Mouse (Mus musculus): ENCODE measurements around the gene Endod1.

The Endod1 gene

GRCm38 (mm10) chr9:14376149-14376548 is 5.2 kb downstream of the Endod1 start:
- Histone ChIP-seq H3K9me3 (ENCODE audit: low read length) (peaks cover 8% of the 10 kb centered on the region), H3K4me1 (replicated peaks; ENCODE audit: low read depth, low read length) (peaks cover 31% of the 10 kb centered on the region), H3K27me3 (ENCODE audit: insufficient read depth, low read length) (peaks cover 15% of the 10 kb centered on the region), H3K36me3 (ENCODE audit: insufficient read depth, low read length) (no peaks in the 10 kb centered on the region), H3K4me3 (replicated peaks; ENCODE audit: low read length) (no peak overlapping the region)
- TF ChIP-seq NANOG (IDR thresholded peaks at IDR 0.05; ENCODE audit: borderline replicate concordance, low read length): no peak
- no peak for TF ChIP-seq POU5F1 (IDR thresholded peaks at IDR 0.05; ENCODE audit: borderline replicate concordance, low read length)

DNA sequence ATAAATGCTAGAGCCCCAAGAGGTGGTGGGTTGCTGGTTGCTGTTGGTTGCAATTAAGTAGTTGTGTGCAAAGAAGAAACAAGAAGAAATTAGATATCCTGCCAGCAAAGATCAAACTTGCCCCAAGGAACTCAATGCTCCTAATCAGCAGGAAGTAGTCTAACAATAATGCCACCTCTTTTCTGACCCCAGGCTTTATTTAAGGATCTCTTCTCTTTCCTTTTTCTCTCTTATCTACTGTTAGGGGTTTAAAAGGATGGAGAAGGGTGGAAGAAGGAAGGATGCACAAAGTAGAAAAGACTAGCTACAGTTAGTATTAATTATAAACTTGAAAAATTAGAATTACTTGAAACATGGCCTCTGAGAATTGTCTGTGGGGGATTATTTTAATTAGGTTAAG is 8.9 kb downstream of the Endod1 start:
- H3K4me3 ChIP-seq (replicated peaks; ENCODE audit: low read length): no peak overlapping the region
- H3K9me3 ChIP-seq (ENCODE audit: low read length): peaks cover 5% of the 10 kb centered on the region
- H3K36me3 ChIP-seq (ENCODE audit: insufficient read depth, low read length): no peaks in the 10 kb centered on the region
- H3K27me3 ChIP-seq (ENCODE audit: insufficient read depth, low read length): no peaks in the 10 kb centered on the region
- H3K4me1 ChIP-seq (replicated peaks; ENCODE audit: low read depth, low read length): peaks cover 8% of the 10 kb centered on the region
- TF ChIP-seq POU5F1 (IDR thresholded peaks at IDR 0.05; ENCODE audit: borderline replicate concordance, low read length) (no peak), NANOG (IDR thresholded peaks at IDR 0.05; ENCODE audit: borderline replicate concordance, low read length) (no peak), CTCF (conservative IDR thresholded peaks at IDR 0.05; ENCODE audit: low read length) (no peak)

- peaks cover 16% of the 10 kb centered on the region for H3K4me1 ChIP-seq (replicated peaks; ENCODE audit: low read depth, low read length)
- TF ChIP-seq POU5F1 (IDR thresholded peaks at IDR 0.05; ENCODE audit: borderline replicate concordance, low read length): no peak
- no peak for TF ChIP-seq NANOG (IDR thresholded peaks at IDR 0.05; ENCODE audit: borderline replicate concordance, low read length)
- TF ChIP-seq CTCF (conservative IDR thresholded peaks at IDR 0.05; ENCODE audit: low read length): no peak
- no peaks in the 10 kb centered on the region for H3K9me3 ChIP-seq (ENCODE audit: low read length)
- H3K36me3 ChIP-seq (ENCODE audit: insufficient read depth, low read length): no peaks in the 10 kb centered on the region
- H3K4me3 ChIP-seq (replicated peaks; ENCODE audit: low read length): no peak overlapping the region
- H3K27me3 ChIP-seq (ENCODE audit: insufficient read depth, low read length): no peaks in the 10 kb centered on the region
These were observed 12.0 kb downstream of the Endod1 start for GRCm38 (mm10) chr9:14369271-14369670.

DNA sequence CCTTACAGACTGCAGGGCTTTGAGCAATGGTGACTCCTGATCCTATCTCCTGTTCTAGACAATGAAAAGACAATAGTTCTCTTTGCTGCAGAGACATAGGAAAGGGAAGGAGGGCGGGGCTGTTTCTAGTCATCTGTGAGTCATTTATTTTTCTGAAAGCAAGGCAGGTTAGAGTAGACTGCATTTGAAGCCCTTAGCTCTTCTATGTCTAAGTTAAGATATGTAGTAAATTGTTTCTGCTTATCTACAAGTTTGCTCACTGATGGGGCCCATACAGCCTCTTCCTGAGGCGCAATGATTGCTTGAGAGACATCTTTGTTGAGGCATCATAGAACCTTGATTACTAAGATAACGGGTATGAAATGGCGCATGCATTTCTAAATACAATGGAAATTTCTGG is 13.5 kb downstream of the Endod1 start:
- no peaks in the 10 kb centered on the region for H3K36me3 ChIP-seq (ENCODE audit: insufficient read depth, low read length)
- H3K27me3 ChIP-seq (ENCODE audit: insufficient read depth, low read length): no peaks in the 10 kb centered on the region
- TF ChIP-seq NANOG (IDR thresholded peaks at IDR 0.05; ENCODE audit: borderline replicate concordance, low read length): no peak
- no peak for TF ChIP-seq POU5F1 (IDR thresholded peaks at IDR 0.05; ENCODE audit: borderline replicate concordance, low read length)
- no peak for TF ChIP-seq CTCF (conservative IDR thresholded peaks at IDR 0.05; ENCODE audit: low read length)
- peaks cover 29% of the 10 kb centered on the region for H3K4me1 ChIP-seq (replicated peaks; ENCODE audit: low read depth, low read length)
- no peak overlapping the region for H3K4me3 ChIP-seq (replicated peaks; ENCODE audit: low read length)
- no peaks in the 10 kb centered on the region for H3K9me3 ChIP-seq (ENCODE audit: low read length)

DNA sequence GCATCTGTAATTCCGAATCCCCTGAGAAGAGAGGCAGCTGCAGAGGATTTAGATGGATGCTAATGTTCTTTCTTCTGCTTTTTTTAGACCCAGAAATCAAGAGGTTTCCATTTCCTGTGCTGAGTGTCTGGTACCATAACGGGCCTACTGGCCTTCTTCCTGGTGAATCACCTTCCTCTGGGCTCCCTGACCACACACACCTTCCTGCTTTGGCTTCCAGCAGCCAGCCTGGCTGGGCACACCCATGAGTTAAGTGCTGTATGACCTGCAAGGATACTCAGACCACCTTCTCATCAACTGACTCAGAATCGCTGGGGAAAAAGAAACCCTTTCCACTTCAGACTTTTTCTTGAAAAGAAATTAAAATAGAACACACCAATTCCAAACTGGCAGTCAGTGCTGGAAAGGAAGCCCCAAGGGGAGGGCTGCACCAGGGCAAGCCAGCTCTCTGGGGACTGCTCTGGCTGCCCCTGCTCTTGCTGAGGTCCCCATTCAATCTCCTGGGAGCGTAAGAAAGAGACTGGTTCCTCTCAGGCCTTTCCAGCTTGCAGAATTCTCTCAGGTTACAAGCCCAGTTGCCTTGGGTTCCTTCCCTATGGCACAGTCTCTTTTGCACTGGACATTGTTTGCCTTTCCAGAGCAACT is 15.7 kb downstream of the Endod1 start:
- TF ChIP-seq CTCF (conservative IDR thresholded peaks at IDR 0.05; ENCODE audit: low read length): no peak
- no peak for TF ChIP-seq POU5F1 (IDR thresholded peaks at IDR 0.05; ENCODE audit: borderline replicate concordance, low read length)
- H3K4me1 ChIP-seq (replicated peaks; ENCODE audit: low read depth, low read length): peaks cover 29% of the 10 kb centered on the region
- H3K9me3 ChIP-seq (ENCODE audit: low read length): no peaks in the 10 kb centered on the region
- no peaks in the 10 kb centered on the region for H3K36me3 ChIP-seq (ENCODE audit: insufficient read depth, low read length)
- H3K27me3 ChIP-seq (ENCODE audit: insufficient read depth, low read length): no peaks in the 10 kb centered on the region
- no peak overlapping the region for H3K4me3 ChIP-seq (replicated peaks; ENCODE audit: low read length)

DNA sequence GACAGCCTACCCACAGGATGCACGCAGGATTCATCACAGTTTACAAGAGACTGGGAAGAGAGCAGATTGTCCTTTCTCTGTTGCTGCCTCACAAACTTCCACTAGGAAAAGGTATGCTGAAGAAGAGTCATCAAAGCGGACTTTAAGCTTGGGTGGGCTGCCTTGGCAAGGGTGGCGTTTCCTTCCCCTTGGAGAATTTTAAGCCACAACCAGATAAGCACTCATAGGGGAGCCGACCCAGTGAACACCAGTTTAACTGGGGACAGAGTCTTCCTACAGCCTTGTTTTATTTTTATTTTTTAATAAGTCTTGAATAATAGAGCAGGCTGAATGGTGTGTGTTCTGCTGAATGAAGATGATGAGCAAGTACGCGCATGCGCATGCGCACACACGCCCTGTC is 16.6 kb downstream of the Endod1 start:
- peaks cover 29% of the 10 kb centered on the region for H3K4me1 ChIP-seq (replicated peaks; ENCODE audit: low read depth, low read length)
- no peaks in the 10 kb centered on the region for H3K9me3 ChIP-seq (ENCODE audit: low read length)
- TF ChIP-seq CTCF (conservative IDR thresholded peaks at IDR 0.05; ENCODE audit: low read length) (no peak), POU5F1 (IDR thresholded peaks at IDR 0.05; ENCODE audit: borderline replicate concordance, low read length) (no peak), NANOG (IDR thresholded peaks at IDR 0.05; ENCODE audit: borderline replicate concordance, low read length) (no peak)
- H3K36me3 ChIP-seq (ENCODE audit: insufficient read depth, low read length): no peaks in the 10 kb centered on the region
- no peak overlapping the region for H3K4me3 ChIP-seq (replicated peaks; ENCODE audit: low read length)
- no peaks in the 10 kb centered on the region for H3K27me3 ChIP-seq (ENCODE audit: insufficient read depth, low read length)

DNA sequence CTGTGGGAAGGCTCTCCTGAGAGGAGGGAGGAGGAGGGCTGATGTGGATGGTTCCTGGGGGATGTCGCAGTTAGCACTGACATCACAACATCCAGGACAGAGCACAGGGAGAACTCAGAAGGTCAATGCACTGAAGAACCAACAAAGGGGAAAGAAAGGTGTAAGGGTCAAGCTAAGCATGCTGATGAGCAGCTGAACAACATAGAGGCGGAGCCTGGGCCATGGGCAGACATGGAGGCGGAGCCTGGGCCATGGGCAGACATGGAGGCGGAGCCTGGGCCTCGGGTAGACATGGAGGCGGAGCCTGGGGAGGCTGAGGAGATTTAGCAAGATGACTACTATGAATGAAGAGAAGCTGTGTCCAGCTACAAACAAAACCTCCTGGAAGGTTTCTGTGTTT is 17.8 kb downstream of the Endod1 start:
- Histone ChIP-seq H3K27me3 (ENCODE audit: insufficient read depth, low read length) (no peaks in the 10 kb centered on the region), H3K4me1 (replicated peaks; ENCODE audit: low read depth, low read length) (peaks cover 29% of the 10 kb centered on the region), H3K36me3 (ENCODE audit: insufficient read depth, low read length) (no peaks in the 10 kb centered on the region), H3K9me3 (ENCODE audit: low read length) (no peaks in the 10 kb centered on the region), H3K4me3 (replicated peaks; ENCODE audit: low read length) (no peak overlapping the region)
- TF ChIP-seq POU5F1 (IDR thresholded peaks at IDR 0.05; ENCODE audit: borderline replicate concordance, low read length) (no peak), CTCF (conservative IDR thresholded peaks at IDR 0.05; ENCODE audit: low read length) (no peak), NANOG (IDR thresholded peaks at IDR 0.05; ENCODE audit: borderline replicate concordance, low read length) (no peak)

GRCm38 (mm10) chr9:14362068-14362768 is 19.1 kb downstream of the Endod1 start:
- Histone ChIP-seq H3K9me3 (ENCODE audit: low read length) (no peaks in the 10 kb centered on the region), H3K4me1 (replicated peaks; ENCODE audit: low read depth, low read length) (peaks cover 29% of the 10 kb centered on the region), H3K4me3 (replicated peaks; ENCODE audit: low read length) (no peak overlapping the region), H3K27me3 (ENCODE audit: insufficient read depth, low read length) (no peaks in the 10 kb centered on the region), H3K36me3 (ENCODE audit: insufficient read depth, low read length) (peaks cover 4% of the 10 kb centered on the region; the same call in 1 of the 2 replicates)
- TF ChIP-seq POU5F1 (IDR thresholded peaks at IDR 0.05; ENCODE audit: borderline replicate concordance, low read length) (no peak), NANOG (IDR thresholded peaks at IDR 0.05; ENCODE audit: borderline replicate concordance, low read length) (no peak), CTCF (conservative IDR thresholded peaks at IDR 0.05; ENCODE audit: low read length) (no peak)
